Mouse (Mus musculus): ENCODE results near the gene Pnldc1.

DNA sequence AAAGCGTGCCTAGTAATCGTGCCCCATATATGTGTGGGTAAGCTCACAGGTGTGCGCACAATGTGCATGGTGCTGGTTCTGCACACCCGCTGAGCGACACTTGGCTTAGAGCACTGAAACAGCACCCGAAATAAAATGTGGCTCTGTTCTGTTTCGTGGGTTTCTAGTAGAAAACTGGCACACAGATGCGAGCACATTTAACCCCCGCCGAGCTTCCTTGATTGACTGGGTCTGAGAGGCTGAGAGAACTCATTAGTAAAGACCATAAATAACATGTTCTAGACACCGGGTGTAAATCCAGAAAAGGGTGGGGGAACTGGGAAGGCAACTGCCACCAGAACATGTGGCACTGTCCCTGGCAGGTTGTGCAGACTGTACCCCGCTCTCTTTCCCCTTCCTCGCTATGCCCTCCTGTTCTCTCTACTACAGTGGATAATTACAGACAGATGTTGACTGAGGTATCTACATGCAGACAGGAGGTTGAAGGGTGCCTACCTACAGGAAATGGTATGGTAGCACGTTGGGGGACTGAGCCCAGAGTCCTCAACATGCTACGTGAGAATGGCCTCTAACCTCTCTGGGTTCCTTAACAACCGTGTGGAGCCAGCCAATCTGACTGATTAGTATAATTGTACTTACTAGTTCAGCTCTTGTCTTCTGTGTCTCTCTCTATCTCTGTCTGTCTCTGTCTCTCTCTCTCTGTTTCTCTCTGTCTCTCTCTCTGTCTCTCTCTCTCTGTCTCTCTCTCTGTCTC, 37.6 kb downstream of the Pnldc1 start:
- no peak for TF ChIP-seq POLR2A (IDR thresholded peaks at IDR 0.05; ENCODE audit: extremely low read depth, insufficient read depth, low read length)
- TF ChIP-seq CTCF (IDR thresholded peaks at IDR 0.05; ENCODE audit: low read depth, low read length), result no peak
